Mouse (Mus musculus): ENCODE data around the gene Fgf11.

DNA sequence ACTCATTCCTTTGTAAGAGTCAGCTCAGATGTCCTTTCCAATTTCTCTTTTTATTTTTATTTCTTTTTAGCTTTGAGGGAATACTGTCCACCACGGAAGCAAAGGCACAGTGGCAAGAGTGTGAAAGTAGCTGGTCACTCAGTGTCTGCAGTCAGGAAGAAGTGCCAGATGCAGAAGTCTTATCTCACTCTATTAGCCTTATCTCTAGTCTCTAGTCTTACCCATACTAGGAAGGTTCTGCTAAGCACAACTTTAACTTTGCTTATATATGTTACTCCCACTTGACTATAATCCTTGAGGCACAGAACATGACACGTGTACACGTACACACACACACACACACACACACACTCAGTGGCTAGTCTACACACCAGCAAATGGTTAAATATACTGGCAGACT is 50.0 kb downstream of the Fgf11 start:
- TF ChIP-seq CTCF (IDR thresholded peaks at IDR 0.05; ENCODE audit: low read depth) (no peak), EP300 (IDR thresholded peaks at IDR 0.05; ENCODE audit: low read depth) (no peak)
